Mouse (Mus musculus): ENCODE results near the gene Ube4a. TPM values are rescaled to one million over a fixed set of nuclear protein-coding genes. Genes with fewer than 3 reads are reported as not detected.
A peak's percentile ranks its signal among the peaks of the same experiment; 100 is the strongest.

The Ube4a gene
- total RNA-seq, 2 experiments from 2014 or later, result 39.8 to 48.4 TPM

DNA sequence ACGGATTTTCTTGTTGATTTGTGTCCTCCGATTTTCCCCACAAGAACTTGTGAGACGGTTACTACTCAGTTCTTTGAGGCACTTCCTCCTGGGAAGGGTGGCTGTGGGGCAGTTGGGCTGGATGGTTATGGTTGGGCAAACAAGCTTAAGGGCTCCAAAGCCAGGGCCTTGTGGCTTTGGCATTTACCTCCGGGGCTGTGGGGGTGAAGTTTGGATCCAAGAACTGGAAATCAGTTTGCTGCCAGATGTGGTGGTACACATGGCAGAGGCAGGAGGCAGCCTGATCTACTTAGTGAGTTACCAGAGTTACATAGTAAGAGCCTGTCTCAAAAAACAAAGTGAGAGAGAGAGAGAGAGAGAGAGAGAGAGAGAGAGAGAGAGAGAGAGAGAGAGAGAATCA is 61.5 kb downstream of the Ube4a start:
- no peak for DNase-seq (ENCODE audit: low spot score)

- no peak for DNase-seq (ENCODE audit: low spot score)
These were observed 65.0 kb downstream of the Ube4a start for GRCm38 (mm10) chr9:44900402-44900801.

DNA sequence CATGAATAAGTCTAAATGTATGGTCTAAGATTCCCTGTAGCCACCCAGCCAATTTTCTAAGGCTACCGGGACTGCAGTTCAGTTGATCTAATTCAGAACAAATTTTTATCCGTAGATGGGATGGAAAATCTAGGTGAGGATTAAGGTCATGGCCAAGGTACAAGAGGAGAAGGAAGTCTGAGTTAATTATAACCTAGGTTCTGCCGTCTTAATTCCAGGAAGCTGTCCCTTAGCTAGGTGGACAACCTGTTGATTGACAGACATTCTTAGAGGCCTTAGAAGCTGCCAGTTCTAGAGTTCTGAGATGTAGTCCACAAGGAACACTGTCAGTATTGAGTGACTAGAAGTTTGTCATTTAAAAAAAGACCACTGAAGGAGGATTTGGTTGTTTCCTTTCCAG is 65.7 kb downstream of the Ube4a start:
- no peak for DNase-seq (ENCODE audit: low spot score)

GRCm38 (mm10) chr9:44897024-44897423 is 68.4 kb downstream of the Ube4a start:
- no peak for DNase-seq (ENCODE audit: low spot score)

GRCm38 (mm10) chr9:44892664-44893063 is 72.7 kb downstream of the Ube4a start:
- DNase-seq (ENCODE audit: low spot score), result no peak

- no peak for DNase-seq (ENCODE audit: low spot score)
These were observed 74.2 kb downstream of the Ube4a start for GRCm38 (mm10) chr9:44891210-44891609.

- DNase-seq (ENCODE audit: low spot score), result no peak
These were observed 75.3 kb downstream of the Ube4a start for GRCm38 (mm10) chr9:44890122-44890521.

- no peak for DNase-seq (ENCODE audit: low spot score)
These were observed 77.2 kb downstream of the Ube4a start for GRCm38 (mm10) chr9:44888114-44888624.

DNA sequence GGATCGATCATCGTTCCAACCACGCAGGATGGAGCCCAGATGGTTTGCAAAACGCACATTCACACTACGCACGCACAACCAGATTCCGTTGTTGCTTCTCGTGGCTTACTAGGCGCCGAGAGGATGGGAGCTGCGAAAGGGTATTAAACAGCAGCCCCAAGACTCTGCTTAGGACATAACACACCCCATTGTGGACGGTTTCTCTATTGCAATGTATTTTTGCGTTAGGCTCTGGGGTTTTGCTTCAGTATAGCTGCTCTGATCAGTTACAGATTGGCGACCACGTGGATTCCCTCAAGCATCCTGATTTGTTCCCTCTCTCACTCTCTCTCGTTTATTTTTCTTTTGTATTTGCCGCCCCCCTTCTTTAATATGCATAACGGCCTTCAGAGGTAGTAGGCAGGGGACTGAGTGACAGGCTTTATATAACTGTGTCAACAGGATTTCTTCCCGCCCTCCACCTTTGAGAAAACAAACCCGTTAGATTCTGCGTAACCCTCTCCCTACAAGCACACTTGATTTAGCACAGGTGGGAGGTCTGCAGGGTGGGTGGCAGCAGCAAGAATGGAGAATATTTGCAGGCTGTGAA is 82.3 kb downstream of the Ube4a start:
- DNase-seq (ENCODE audit: low spot score), result no peak

DNA sequence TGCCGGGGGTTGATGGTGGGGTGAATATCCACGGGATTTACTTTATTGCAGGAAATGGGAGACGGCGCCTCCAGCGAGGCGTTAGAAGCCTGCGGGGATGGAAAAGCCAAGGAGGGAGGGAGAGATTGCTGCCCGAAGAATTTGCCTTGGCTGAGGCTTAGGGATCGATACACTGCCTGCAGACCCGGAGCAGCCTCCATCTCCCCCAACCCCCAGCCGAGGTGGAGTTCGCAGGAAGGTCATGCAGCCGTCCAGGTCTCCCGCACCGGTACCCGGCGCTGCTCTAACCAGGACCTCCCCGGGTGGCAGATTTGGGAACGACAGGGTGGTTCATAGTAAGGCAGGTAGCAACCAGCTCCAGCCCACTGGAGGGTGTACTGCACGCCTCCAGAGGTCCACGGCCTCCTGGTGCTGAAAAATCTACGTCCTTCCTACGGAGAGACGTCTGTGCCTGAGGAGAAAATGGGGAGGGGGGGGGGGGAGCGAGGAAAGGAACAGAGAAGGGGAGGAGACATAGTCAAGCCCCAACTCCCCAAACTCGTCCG is 82.9 kb downstream of the Ube4a start:
- peak; percentile 31 for DNase-seq (ENCODE audit: low spot score)

- DNase-seq (ENCODE audit: low spot score), result peak; percentile 58
These were observed 83.4 kb downstream of the Ube4a start for GRCm38 (mm10) chr9:44881941-44882435.

- peak; percentile 99 for DNase-seq (ENCODE audit: low spot score)
These were observed 84.1 kb downstream of the Ube4a start, which contains the start of gene Kmt2a for GRCm38 (mm10) chr9:44881221-44881871. Gene Kmt2a, minus strand, starts transcription at chr9:44881296.

GRCm38 (mm10) chr9:44880309-44881081 is 84.9 kb downstream of the Ube4a start:
- DNase-seq (ENCODE audit: low spot score), result no peak

- no peak for DNase-seq (ENCODE audit: low spot score)
These were observed 85.6 kb downstream of the Ube4a start for GRCm38 (mm10) chr9:44879694-44880271.

DNA sequence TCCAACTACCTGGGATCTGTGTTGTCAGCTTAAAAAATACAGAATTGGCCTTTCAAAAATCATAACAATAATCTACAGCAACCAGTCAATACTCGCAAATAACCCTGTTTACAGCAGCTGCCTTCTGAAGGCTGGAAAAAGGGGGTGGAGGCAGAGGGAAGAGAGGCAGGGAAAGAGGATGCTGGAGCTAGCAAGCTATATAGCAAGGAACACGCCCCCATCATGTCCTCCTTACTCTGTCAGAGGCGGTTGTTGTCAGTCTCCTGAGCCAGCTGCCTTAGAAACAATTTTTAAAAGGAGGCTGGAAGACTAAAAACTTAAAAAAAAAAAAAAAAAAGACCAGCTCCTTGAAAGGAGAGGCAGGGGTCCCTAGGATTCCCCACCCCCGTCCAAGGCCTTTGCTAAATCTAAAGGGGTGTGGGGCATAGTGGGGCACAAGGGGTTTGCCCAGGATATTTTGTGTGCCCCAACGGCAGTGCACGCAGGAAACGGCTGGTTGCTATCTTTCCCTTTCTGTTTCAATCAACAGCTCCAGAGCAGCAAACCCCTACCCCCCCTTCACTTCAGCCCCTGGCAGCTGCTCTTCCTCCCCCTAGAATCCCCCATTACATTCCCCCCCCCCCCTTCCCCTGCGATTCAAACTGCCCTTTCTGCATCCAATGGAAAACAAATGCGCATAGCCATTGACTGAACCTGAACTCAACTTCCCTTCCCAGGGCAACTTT is 86.5 kb downstream of the Ube4a start:
- DNase-seq (ENCODE audit: low spot score), result no peak

DNA sequence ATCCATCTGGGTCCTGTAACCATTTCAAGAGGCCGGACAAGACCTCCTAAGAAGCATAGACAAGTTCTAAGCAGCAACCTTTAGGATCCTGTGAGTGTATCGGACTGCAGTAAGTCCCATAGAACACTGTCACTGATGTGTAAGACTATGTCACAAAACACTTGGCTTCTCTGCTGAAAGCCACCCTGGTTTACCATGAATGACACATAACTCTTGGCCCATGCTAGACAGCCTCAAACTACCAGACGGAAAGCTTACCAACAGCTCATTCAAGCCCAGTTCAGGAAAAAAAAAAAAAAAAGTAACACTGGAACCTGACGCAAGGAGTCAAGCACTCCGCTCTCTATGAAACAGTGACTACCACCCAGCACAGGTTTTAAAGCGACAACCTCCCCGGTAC is 87.7 kb downstream of the Ube4a start:
- no peak for DNase-seq (ENCODE audit: low spot score)

- DNase-seq (ENCODE audit: low spot score), result peak; percentile 38
These were observed 89.9 kb downstream of the Ube4a start for GRCm38 (mm10) chr9:44875476-44875875.

DNA sequence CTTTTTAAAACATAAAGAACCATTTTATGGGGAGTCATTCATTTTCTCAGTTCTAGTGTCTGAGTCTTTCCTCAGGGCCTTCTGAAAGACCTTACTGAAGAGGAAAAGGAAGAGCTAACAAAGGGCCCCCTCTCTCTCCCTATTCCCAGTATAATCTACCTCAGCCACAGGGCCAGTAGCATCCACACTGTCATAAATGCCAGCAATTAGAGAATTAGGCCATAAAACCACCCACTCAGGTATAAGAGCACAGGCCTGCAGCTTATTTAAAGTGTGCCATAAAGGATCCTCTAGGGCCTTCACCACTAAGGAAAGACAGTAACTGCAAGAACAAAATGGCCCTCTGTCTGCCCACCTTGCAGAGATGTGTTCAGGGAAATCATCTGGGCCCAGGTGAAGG is 91.2 kb downstream of the Ube4a start:
- DNase-seq (ENCODE audit: low spot score), result no peak

GRCm38 (mm10) chr9:44873665-44874064 is 91.7 kb downstream of the Ube4a start:
- no peak for DNase-seq (ENCODE audit: low spot score)
